Mouse (Mus musculus) bone marrow macrophage, adult 2 months (primary cell): ENCODE measurements around the gene Slc17a4. TPM values are rescaled to one million over a fixed set of nuclear protein-coding genes. Genes with fewer than 3 reads are reported as not detected.

ENCODE experiments used
- H3K27ac ChIP-seq: 2 replicates; pipeline ENCODE4 v1.5.1; 2012; ENCODE audit warnings: low read depth, low read length; ENCODE audit not compliant: insufficient read depth
- H3K4me1 ChIP-seq: 2 replicates; pipeline ENCODE4 v1.6.1; 2012; ENCODE audit warnings: low read length; ENCODE audit not compliant: control insufficient read depth, insufficient read depth
- H3K4me3 ChIP-seq: 2 replicates; pipeline ENCODE4 v1.5.1; 2012; ENCODE audit warnings: mild to moderate bottlenecking, low read length, moderate library complexity; ENCODE audit not compliant: insufficient read depth
- CTCF ChIP-seq: IDR thresholded peaks from 2 replicates; pipeline ENCODE4 v1.5.1; 2012; ENCODE audit warnings: low read depth, mild to moderate bottlenecking, low read length, moderate library complexity
- POLR2A ChIP-seq: IDR thresholded peaks from 2 replicates; pipeline ENCODE4 v1.6.1; 2012; ENCODE audit warnings: mild to moderate bottlenecking, low read depth, low read length, borderline replicate concordance
- polyA plus RNA-seq: library from polyadenylated mRNA; stranded (reverse); fragments of >200 nt; gene quantifications from 2 replicates; pipeline ENCODE4 v1.2.4, GENCODE M21; 2012; ENCODE audit not compliant: missing spikeins, insufficient read depth, insufficient read length

The Slc17a4 gene
- polyA plus RNA-seq = not detected in 2 replicates

- Histone ChIP-seq H3K27ac (no peak within 1 kb of the TSS), H3K4me3 (no peak within 1 kb of the TSS), H3K4me1 (no peaks in the 10 kb centered on the region)
- no peak for TF ChIP-seq POLR2A
- no peak for TF ChIP-seq CTCF
These were observed at the start of gene Slc17a4 for GRCm38 (mm10) chr13:23914376-23915167. TSS of gene Slc17a4 (minus strand) at chr13:23915009.

- TF ChIP-seq CTCF = no peak
- TF ChIP-seq POLR2A = no peak
- H3K4me1 ChIP-seq = no peaks in the 10 kb centered on the region
- H3K27ac ChIP-seq = no peak overlapping the region
- no peak overlapping the region for H3K4me3 ChIP-seq
These were observed 45.0 kb upstream of the Slc17a4 start for GRCm38 (mm10) chr13:23959776-23960175.

GRCm38 (mm10) chr13:23950928-23951327 is 36.1 kb upstream of the Slc17a4 start:
- Histone ChIP-seq H3K4me3 (no peak overlapping the region), H3K27ac (no peak overlapping the region), H3K4me1 (no peaks in the 10 kb centered on the region)
- no peak for TF ChIP-seq POLR2A
- TF ChIP-seq CTCF = no peak

GRCm38 (mm10) chr13:23949484-23950246 is 34.9 kb upstream of the Slc17a4 start:
- H3K4me3 ChIP-seq = no peak overlapping the region
- H3K4me1 ChIP-seq = no peaks in the 10 kb centered on the region
- no peak for TF ChIP-seq CTCF
- no peak for TF ChIP-seq POLR2A

GRCm38 (mm10) chr13:23946254-23946653 is 31.4 kb upstream of the Slc17a4 start:
- Histone ChIP-seq H3K27ac (no peak overlapping the region), H3K4me1 (no peaks in the 10 kb centered on the region), H3K4me3 (no peak overlapping the region)
- no peak for TF ChIP-seq POLR2A
- TF ChIP-seq CTCF = no peak

More at GRCm38 (mm10) chr13:23949484-23950246, 34.9 kb upstream of the Slc17a4 start:
- H3K27ac ChIP-seq = no peak overlapping the region

GRCm38 (mm10) chr13:23942861-23943260 is 28.1 kb upstream of the Slc17a4 start:
- no peak overlapping the region for H3K27ac ChIP-seq
- no peaks in the 10 kb centered on the region for H3K4me1 ChIP-seq
- no peak overlapping the region for H3K4me3 ChIP-seq
- TF ChIP-seq CTCF = no peak
- TF ChIP-seq POLR2A = no peak

- no peaks in the 10 kb centered on the region for H3K4me1 ChIP-seq
- H3K27ac ChIP-seq = no peak overlapping the region
- no peak overlapping the region for H3K4me3 ChIP-seq
- TF ChIP-seq CTCF (no peak), POLR2A (no peak)
These were observed 25.5 kb upstream of the Slc17a4 start for GRCm38 (mm10) chr13:23940291-23940690.

GRCm38 (mm10) chr13:23938699-23939098 is 23.9 kb upstream of the Slc17a4 start:
- H3K27ac ChIP-seq = no peak overlapping the region
- no peak for TF ChIP-seq CTCF
- TF ChIP-seq POLR2A = no peak
- H3K4me1 ChIP-seq = no peaks in the 10 kb centered on the region
- no peak overlapping the region for H3K4me3 ChIP-seq

- no peak within 1 kb of the TSS for H3K4me3 ChIP-seq
- TF ChIP-seq POLR2A (no peak), CTCF (no peak)
- H3K27ac ChIP-seq = no peak within 1 kb of the TSS
- no peaks in the 10 kb centered on the region for H3K4me1 ChIP-seq
These were observed 19.4 kb upstream of the Slc17a4 start, which contains the start of gene Hist1h2aa for GRCm38 (mm10) chr13:23934211-23934520. TSS of gene Hist1h2aa (plus strand) at chr13:23934462.
